Mouse (Mus musculus): ENCODE results near the gene Spast. TPM values are rescaled to one million over a fixed set of nuclear protein-coding genes. Genes with fewer than 3 reads are reported as not detected.

Gene Spast
- polyA plus RNA-seq, 1 experiment from 2014 or later = 27.5 TPM

Other genes starting within 250 kb of the Spast start
- 66.3 and 66.7 TPM in 2 replicates for gene Memo1, start 43.5 kb upstream of the Spast start, polyA plus RNA-seq (2015; fragmentation: Nextera tagmentation; extraction: Ambion mirVana)
- 213 and 220 TPM in 2 replicates for gene Dpy30, start 15.0 kb upstream of the Spast start, polyA plus RNA-seq (2015; fragmentation: Nextera tagmentation; extraction: Ambion mirVana)
- 29.9 and 33.6 TPM in 2 replicates for gene Slc30a6, start 56.6 kb downstream of the Spast start, polyA plus RNA-seq (2015; fragmentation: Nextera tagmentation; extraction: Ambion mirVana)
- gene Nlrc4, start 120.2 kb downstream of the Spast start, polyA plus RNA-seq (2015; fragmentation: Nextera tagmentation; extraction: Ambion mirVana) = 0.31 and 0.39 TPM in 2 replicates
- 54.1 and 58.2 TPM in 2 replicates for gene Yipf4, start 150.5 kb downstream of the Spast start, polyA plus RNA-seq (2015; fragmentation: Nextera tagmentation; extraction: Ambion mirVana)
- gene Birc6, start 189.3 kb downstream of the Spast start, polyA plus RNA-seq (2015; fragmentation: Nextera tagmentation; extraction: Ambion mirVana) = 97.1 and 118 TPM in 2 replicates

Data from midbrain, embryonic 13.5 days (tissue).